Mouse (Mus musculus): ENCODE measurements around the gene Olfr481.

Olfr481 gene

GRCm38 (mm10) chr7:108079555-108079954 is at the start of gene Olfr481:
Gene Olfr481, plus strand, starts transcription at chr7:108079855.
- DNase-seq (ENCODE audit: extremely low spot score, low spot score): no peak

GRCm38 (mm10) chr7:108033889-108034288 is 45.8 kb upstream of the Olfr481 start, which contains the start of gene Olfr478:
Gene Olfr478, minus strand, starts transcription at chr7:108033989.
- no peak for DNase-seq (ENCODE audit: extremely low spot score, low spot score)

- DNase-seq (ENCODE audit: extremely low spot score, low spot score): no peak
Observed at GRCm38 (mm10) chr7:108050393-108050792, 29.3 kb upstream of the Olfr481 start, which contains the start of gene Olfr479. Gene Olfr479, plus strand, starts transcription at chr7:108050693.

- no peak for DNase-seq (ENCODE audit: extremely low spot score, low spot score)
Observed at GRCm38 (mm10) chr7:108067246-108067645, 12.4 kb upstream of the Olfr481 start, which contains the start of gene Olfr480. Gene Olfr480, minus strand, starts transcription at chr7:108067346.

- DNase-seq (ENCODE audit: extremely low spot score, low spot score): no peak
Observed at GRCm38 (mm10) chr7:108097486-108097885, 17.8 kb downstream of the Olfr481 start, which contains the start of gene Olfr482. Gene Olfr482, minus strand, starts transcription at chr7:108097586.

- no peak for DNase-seq (ENCODE audit: extremely low spot score, low spot score)
Observed at GRCm38 (mm10) chr7:108100549-108100948, 20.9 kb downstream of the Olfr481 start, which contains the start of gene Olfr483. Gene Olfr483, plus strand, starts transcription at chr7:108100849.

GRCm38 (mm10) chr7:108120681-108121080 is 41.0 kb downstream of the Olfr481 start:
- no peak for DNase-seq (ENCODE audit: extremely low spot score, low spot score)

- no peak for DNase-seq (ENCODE audit: extremely low spot score, low spot score)
Observed at GRCm38 (mm10) chr7:108121416-108121815, 41.8 kb downstream of the Olfr481 start.

- DNase-seq (ENCODE audit: extremely low spot score, low spot score): no peak
Observed at GRCm38 (mm10) chr7:108127349-108127748, 47.7 kb downstream of the Olfr481 start, which contains the start of gene Olfr484. Gene Olfr484, minus strand, starts transcription at chr7:108127449.
